Mouse (Mus musculus) MEL (cell line): ENCODE measurements around the gene Nfia. TPM values are rescaled to one million over a fixed set of nuclear protein-coding genes. Genes with fewer than 3 reads are reported as not detected.

Source experiments
- DNase-seq: peaks from one replicate; pipeline ENCODE4 v3.0.0; 2011; ENCODE audit warnings: low read depth, low spot score
- H3K27ac ChIP-seq: 2 replicates; pipeline ENCODE4 v1.5.1; 2012; ENCODE audit warnings: low read depth, mild to moderate bottlenecking, control low read depth, low read length, moderate library complexity; ENCODE audit not compliant: control insufficient read depth
- H3K27me3 ChIP-seq, 2 experiments: fragments of 150-350 bp in 1 of 2; sonication (generic) in 1 of 2; 2 replicates each; pipeline ENCODE4 v1.6.1; 2012; ENCODE audit warnings: low read length in 2 of 2, mild to moderate bottlenecking in 2 of 2, improper control_type of control experiment in 1 of 2, moderate library complexity in 1 of 2; ENCODE audit not compliant: insufficient read depth in 2 of 2, control insufficient read depth in 1 of 2
- H3K36me3 ChIP-seq, 2 experiments: 2 replicates each; pipeline ENCODE4 v1.6.1; 2012 to 2014; ENCODE audit warnings: low read length in 2 of 2, improper control_type of control experiment in 1 of 2, inconsistent platforms in 1 of 2, mild to moderate bottlenecking in 1 of 2; ENCODE audit not compliant: insufficient read depth in 2 of 2, control insufficient read depth in 1 of 2
- H3K4me1 ChIP-seq, 2 experiments: fragments of 150-350 bp in 1 of 2; sonication (generic) in 1 of 2; 2 replicates each; pipeline ENCODE4 v1.6.1; 2012; ENCODE audit warnings: low read length in 2 of 2, improper control_type of control experiment in 1 of 2, mild to moderate bottlenecking in 1 of 2; ENCODE audit not compliant: insufficient read depth in 2 of 2, control insufficient read depth in 1 of 2
- H3K4me3 ChIP-seq, 2 experiments: fragments of 150-350 bp in 1 of 2; sonication (generic) in 1 of 2; 2 replicates each; pipeline ENCODE4 v1.5.1; 2012; ENCODE audit warnings: low read depth in 2 of 2, low read length in 2 of 2, mild to moderate bottlenecking in 2 of 2, moderate library complexity in 2 of 2, control low read depth in 1 of 2, improper control_type of control experiment in 1 of 2; ENCODE audit not compliant: control insufficient read depth in 1 of 2, insufficient read depth in 1 of 2
- H3K79me2 ChIP-seq: 2 replicates; pipeline ENCODE4 v1.6.1; 2012; ENCODE audit warnings: mild to moderate bottlenecking, low read length, moderate library complexity; ENCODE audit not compliant: control insufficient read depth, poor library complexity, insufficient read depth
- H3K9ac ChIP-seq: 2 replicates; pipeline ENCODE4 v1.6.1; 2012; ENCODE audit warnings: low read depth, mild to moderate bottlenecking, control low read depth, low read length, moderate library complexity; ENCODE audit not compliant: control insufficient read depth, poor library complexity, severe bottlenecking
- H3K9me3 ChIP-seq: fragments of 150-350 bp; sonication (generic); replicated peaks from 2 replicates; pipeline ENCODE4 v1.6.1; 2012; ENCODE audit warnings: mild to moderate bottlenecking, low read length, improper control_type of control experiment, moderate library complexity; ENCODE audit not compliant: insufficient read depth
- BHLHE40 ChIP-seq: IDR thresholded peaks from 2 replicates; pipeline ENCODE4 v1.6.1; 2012; ENCODE audit warnings: low read depth, mild to moderate bottlenecking, inconsistent platforms, low read length, improper control_type of control experiment, borderline replicate concordance
- CHD1 ChIP-seq: IDR thresholded peaks from 2 replicates; pipeline ENCODE4 v1.6.1; 2012; ENCODE audit warnings: low read depth, mild to moderate bottlenecking, inconsistent platforms, low read length, improper control_type of control experiment
- E2F4 ChIP-seq: IDR thresholded peaks from 2 replicates; pipeline ENCODE4 v1.6.1; 2011; ENCODE audit warnings: low read depth, low read length, improper control_type of control experiment, borderline replicate concordance
- ETS1 ChIP-seq: IDR thresholded peaks from 2 replicates; pipeline ENCODE4 v1.6.1; 2012; ENCODE audit warnings: low read depth, mild to moderate bottlenecking, inconsistent platforms, low read length, improper control_type of control experiment, moderate library complexity
- GATA1 ChIP-seq: IDR thresholded peaks from 2 replicates; pipeline ENCODE4 v1.6.1; 2011; ENCODE audit warnings: low read depth, low read length, improper control_type of control experiment
- JUND ChIP-seq: IDR thresholded peaks from 2 replicates; pipeline ENCODE4 v1.6.1; 2011; ENCODE audit warnings: low read depth, mild to moderate bottlenecking, improper control_type of control experiment, low read length
- KAT2A ChIP-seq: conservative IDR thresholded peaks from 2 replicates; pipeline ENCODE4 v1.6.1; 2012; ENCODE audit warnings: low read depth, low read length, improper control_type of control experiment, inconsistent platforms
- MAFK ChIP-seq: IDR thresholded peaks from 2 replicates; pipeline ENCODE4 v1.6.1; 2011; ENCODE audit warnings: low read depth, mild to moderate bottlenecking, low read length, improper control_type of control experiment, borderline replicate concordance
- MAX ChIP-seq: IDR thresholded peaks from 2 replicates; pipeline ENCODE4 v1.6.1; 2011; ENCODE audit warnings: low read length, improper control_type of control experiment
- MEF2A ChIP-seq: IDR thresholded peaks from 2 replicates; pipeline ENCODE4 v1.6.1; 2014; ENCODE audit warnings: low read depth, mild to moderate bottlenecking, inconsistent platforms, low read length, improper control_type of control experiment; ENCODE audit not compliant: poor library complexity, insufficient replicate concordance, severe bottlenecking; ENCODE audit errors: extremely low read depth
- MXI1 ChIP-seq: IDR thresholded peaks from 2 replicates; pipeline ENCODE4 v1.6.1; 2011; ENCODE audit warnings: mild to moderate bottlenecking, low read depth, low read length, improper control_type of control experiment
- MYB ChIP-seq: IDR thresholded peaks from 2 replicates; pipeline ENCODE4 v1.6.1; 2011; ENCODE audit warnings: mild to moderate bottlenecking, low read depth, low read length, improper control_type of control experiment
- MYC ChIP-seq: IDR thresholded peaks from 2 replicates; pipeline ENCODE4 v1.6.1; 2011; ENCODE audit warnings: low read depth, mild to moderate bottlenecking, low read length, improper control_type of control experiment, moderate library complexity
- NELFE ChIP-seq: IDR thresholded peaks from 2 replicates; pipeline ENCODE4 v1.6.1; 2011; ENCODE audit warnings: low read depth, low read length, improper control_type of control experiment
- POLR2A ChIP-seq, 2 experiments: IDR thresholded peaks; 2 replicates each; pipeline ENCODE4 v1.6.1; 2011 to 2012; ENCODE audit warnings: low read length in 2 of 2, mild to moderate bottlenecking in 2 of 2, control low read depth in 1 of 2, improper control_type of control experiment in 1 of 2, low read depth in 1 of 2, moderate library complexity in 1 of 2; ENCODE audit not compliant: control insufficient read depth in 1 of 2, insufficient read depth in 1 of 2, poor library complexity in 1 of 2
- POLR2AphosphoS5 ChIP-seq: IDR thresholded peaks from 2 replicates; pipeline ENCODE4 v1.6.1; 2012; ENCODE audit warnings: low read depth, borderline replicate concordance, mild to moderate bottlenecking, inconsistent platforms, low read length, moderate library complexity, mixed read lengths
- RAD21 ChIP-seq: IDR thresholded peaks from 2 replicates; pipeline ENCODE4 v1.6.1; 2011; ENCODE audit warnings: mild to moderate bottlenecking, low read depth, low read length, improper control_type of control experiment
- SIN3A ChIP-seq: IDR thresholded peaks from 2 replicates; pipeline ENCODE4 v1.6.1; 2012; ENCODE audit warnings: low read length, improper control_type of control experiment, inconsistent platforms
- SMC3 ChIP-seq: IDR thresholded peaks from 2 replicates; pipeline ENCODE4 v1.6.1; 2011; ENCODE audit warnings: low read depth, low read length, improper control_type of control experiment
- TBP ChIP-seq: IDR thresholded peaks from 2 replicates; pipeline ENCODE4 v1.8.0; 2011; ENCODE audit warnings: low read depth, low read length, improper control_type of control experiment
- USF2 ChIP-seq, 2 experiments: IDR thresholded peaks; 2 replicates each; pipeline ENCODE4 v1.6.1; 2011 to 2012; ENCODE audit warnings: improper control_type of control experiment in 2 of 2, low read length in 2 of 2, borderline replicate concordance in 1 of 2, inconsistent platforms in 1 of 2, low read depth in 1 of 2, mild to moderate bottlenecking in 1 of 2; ENCODE audit not compliant: insufficient read depth in 1 of 2
- ZC3H11A ChIP-seq: IDR thresholded peaks from 2 replicates; pipeline ENCODE4 v1.6.1; 2012; ENCODE audit warnings: low read depth, mild to moderate bottlenecking, inconsistent platforms, low read length, improper control_type of control experiment
- ZNF384 ChIP-seq: IDR thresholded peaks from 2 replicates; pipeline ENCODE4 v1.6.1; 2012; ENCODE audit warnings: low read depth, mild to moderate bottlenecking, inconsistent platforms, low read length, improper control_type of control experiment
- polyA plus RNA-seq, 2 experiments: library from polyadenylated mRNA; stranded (reverse) in 1 of 2; unstranded in 1 of 2; fragments of >175 nt in 1 of 2; fragments of >200 nt in 1 of 2; gene quantifications; 2 replicates each; pipeline versions ENCODE4 v1.2.1 to v1.2.4; 2012; ENCODE audit warnings: low replicate concordance in 2 of 2, low read depth in 1 of 2; ENCODE audit not compliant: insufficient read length in 2 of 2, insufficient read depth in 1 of 2, missing spikeins in 1 of 2
- total RNA-seq: library from RNA; depleted of rRNA; stranded (reverse); fragments of 300-350 nt; gene quantifications from 2 replicates; pipeline ENCODE4 v1.2.3, GENCODE M21; 2012

Gene Nfia
- total and polyA plus RNA-seq, 3 experiments: 10.2 to 20.5 (median 13.4) TPM

- Histone ChIP-seq H3K9me3 (no peaks in the 10 kb centered on the region), H3K27ac (peak overlapping the region; percentile 91), H3K36me3 (peaks cover 22 to 29% of the 10 kb centered on the region in 2 experiments), H3K27me3 (no peaks in the 10 kb centered on the region), H3K4me3 (peak overlapping the region; percentile 74 to 94), H3K4me1 (peaks cover 11% of the 10 kb centered on the region in 2 experiments; a peak in 3 of 4 replicates), H3K9ac (peak overlapping the region; percentile 92), H3K79me2 (peaks cover 76% of the 10 kb centered on the region)
- DNase-seq: peak; percentile 77
- TF ChIP-seq MYB (no peak), SIN3A (peak; percentile 52), ETS1 (peak; percentile 16; the same call in 1 of the 2 replicates), BHLHE40 (no peak), MXI1 (peak; percentile 54; the same call in 1 of the 2 replicates), ZNF384 (peak; percentile 84), KAT2A (no peak), ZC3H11A (no peak), POLR2AphosphoS5 (no peak), NELFE (no peak), E2F4 (no peak), RAD21 (no peak), MYC (peak; percentile 67), SMC3 (no peak), USF2 (IDR thresholded peaks at IDR 0.05; ENCODE audit: borderline replicate concordance in 1 of 2, insufficient read depth in 1 of 2, low read depth in 1 of 2, low read length in 2 of 2) (no peak), TBP (peak; percentile 66; the same call in 1 of the 2 replicates), MEF2A (no peak), GATA1 (no peak), POLR2A (IDR thresholded peaks at IDR 0.05; ENCODE audit: control insufficient read depth in 1 of 2, insufficient read depth in 1 of 2, low read depth in 1 of 2, low read length in 2 of 2, poor library complexity in 1 of 2) (peak in 1 of 2 experiments; percentile 36; a peak in 1 of 4 replicates), JUND (no peak), MAFK (peak; percentile 87), MAX (peak; percentile 62), CHD1 (no peak)
These were observed 7.5 kb downstream of the Nfia start for GRCm38 (mm10) chr4:97780024-97780423.
